Mouse (Mus musculus) limb, embryonic 10.5 days (tissue): ENCODE results near the gene Lamtor2. TPM values are rescaled to one million over a fixed set of nuclear protein-coding genes. Genes with fewer than 3 reads are reported as not detected.
A peak's percentile ranks its signal among the peaks of the same experiment; 100 is the strongest.
"Not testable (repeated sequence)": the region's sequence is repeated elsewhere in the genome, so short reads cannot be mapped to it uniquely, and the experiment has no call there.

Source experiments
- DNase-seq: peaks from one replicate; pipeline ENCODE4 v3.0.0-alpha.2; 2017; ENCODE audit warnings: low spot score
- H3K27ac ChIP-seq: fragments of 300-500 bp; sonication (generic); 2 replicates; pipeline ENCODE4 v1.5.1; 2016; ENCODE audit warnings: mild to moderate bottlenecking
- H3K27me3 ChIP-seq: fragments of 300-500 bp; sonication (generic); 2 replicates; pipeline ENCODE4 v1.6.1; 2016; ENCODE audit warnings: low read depth, mild to moderate bottlenecking; ENCODE audit not compliant: poor library complexity, severe bottlenecking
- H3K36me3 ChIP-seq: fragments of 300-500 bp; sonication (generic); 2 replicates; pipeline ENCODE4 v1.6.1; 2016; ENCODE audit warnings: mild to moderate bottlenecking, moderate library complexity
- H3K4me1 ChIP-seq: fragments of 300-500 bp; sonication (generic); 2 replicates; pipeline ENCODE4 v1.6.1; 2016
- H3K4me3 ChIP-seq: fragments of 300-500 bp; sonication (generic); 2 replicates; pipeline ENCODE4 v1.5.1; 2016; ENCODE audit warnings: mild to moderate bottlenecking, moderate library complexity
- H3K9me3 ChIP-seq: fragments of 300-500 bp; sonication (generic); replicated peaks from 2 replicates; pipeline ENCODE4 v1.6.1; 2016; ENCODE audit warnings: mild to moderate bottlenecking
- WGBS: fragments of 180-500 bp; shearing (Covaris S2); methylation state at CpG from one replicate; pipeline ENCODE4 v1.1.7; 2016; 5-methylcytosine and 5-hydroxymethylcytosine counted together
- polyA plus RNA-seq: library from polyadenylated mRNA; unstranded; fragments of >200 nt; fragmentation: Nextera tagmentation; extraction: Ambion mirVana; gene quantifications from 2 replicates; pipeline ENCODE4 v1.2.1, GENCODE M21; 2016

Lamtor2 gene
- polyA plus RNA-seq, 1 experiment from 2014 or later: 159 TPM

DNA sequence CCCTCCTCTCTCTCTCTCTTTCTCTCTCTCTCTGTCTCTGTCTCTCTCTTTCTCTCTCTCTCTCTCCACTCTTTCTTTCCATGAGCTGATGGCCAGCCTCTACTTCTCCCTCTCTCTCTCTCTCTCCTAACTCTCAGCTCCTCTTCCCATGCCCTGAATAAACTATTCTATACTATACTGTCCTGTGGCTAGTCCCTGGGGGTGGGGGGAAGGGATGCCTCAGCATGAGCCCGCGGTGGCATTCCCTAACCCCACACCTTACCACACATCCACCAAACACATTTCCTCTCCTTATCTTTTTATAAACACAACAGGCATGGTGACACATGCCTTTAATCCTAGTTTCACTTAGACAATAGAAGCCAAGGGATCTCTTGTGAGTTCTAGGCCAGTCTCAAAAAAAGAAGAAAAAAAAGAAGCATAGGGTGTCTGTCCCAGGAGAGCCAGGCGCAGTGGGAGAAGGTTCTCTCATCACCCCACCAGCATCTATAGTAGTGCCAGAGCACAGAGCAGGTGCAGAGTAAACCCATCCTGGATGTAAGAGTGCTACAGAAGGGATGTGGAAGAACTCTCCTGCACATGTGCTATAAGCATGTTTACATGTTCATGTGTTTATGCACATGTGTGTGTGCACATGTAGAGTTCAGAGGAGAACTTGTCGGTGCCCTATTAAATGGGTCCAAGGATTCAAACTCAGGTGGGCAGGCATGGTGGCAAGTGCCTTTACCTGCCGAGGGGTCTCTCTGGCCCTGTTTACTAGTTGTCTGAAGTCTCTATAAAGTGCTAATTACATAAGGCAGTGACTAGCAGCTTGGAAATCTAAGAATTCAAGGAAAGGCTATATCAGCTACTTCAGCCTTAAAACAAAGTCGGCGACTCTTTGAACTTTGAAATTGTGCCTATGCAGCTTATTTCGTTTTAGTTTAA lies 25.9 kb upstream of the Lamtor2 start:
- H3K4me3 ChIP-seq: peak overlapping the region; percentile 91
- DNase-seq: no peak
- no peaks in the 10 kb centered on the region for H3K27me3 ChIP-seq
- peak overlapping the region; percentile 87 for H3K27ac ChIP-seq
- peaks cover 15% of the 10 kb centered on the region for H3K4me1 ChIP-seq
- no peaks in the 10 kb centered on the region for H3K9me3 ChIP-seq
- 43% methylated on average over 8 of the region's 8 CpGs for WGBS
- peaks cover 31% of the 10 kb centered on the region for H3K36me3 ChIP-seq

DNA sequence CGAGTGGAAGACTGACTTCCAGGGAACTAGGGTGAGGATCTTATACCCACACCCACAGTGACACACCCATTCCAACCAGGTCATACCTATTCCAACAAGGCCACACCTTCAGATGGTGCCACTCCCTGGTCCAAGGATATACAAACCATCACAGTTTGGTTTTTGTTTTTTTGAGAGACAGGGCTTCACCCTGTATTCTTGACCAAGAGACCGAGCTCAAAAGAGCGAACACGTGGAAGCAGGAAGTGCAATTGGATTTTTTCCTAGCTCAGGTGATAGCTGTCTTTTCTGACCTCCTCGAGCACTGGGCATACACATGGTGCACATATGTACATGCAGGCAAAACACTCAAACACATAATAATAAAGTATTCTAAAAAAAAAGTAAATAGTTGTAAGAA lies 25.0 kb upstream of the Lamtor2 start:
- H3K4me1 ChIP-seq: peaks cover 15% of the 10 kb centered on the region
- not testable (repeated sequence) for DNase-seq, H3K27ac ChIP-seq, H3K27me3 ChIP-seq, H3K9me3 ChIP-seq, H3K4me3 ChIP-seq
- peaks cover 21% of the 10 kb centered on the region for H3K36me3 ChIP-seq
- 88% methylated on average over 5 of the region's 5 CpGs for whole genome bisulfite sequencing

- 90% methylated on average over 3 of the region's 3 CpGs for WGBS
- DNase-seq: no peak
- H3K27ac ChIP-seq: no peak within 1 kb of the TSS
- peaks cover 11% of the 10 kb centered on the region for H3K4me1 ChIP-seq
- no peaks in the 10 kb centered on the region for H3K9me3 ChIP-seq
- peaks cover 4% of the 10 kb centered on the region for H3K36me3 ChIP-seq
- no peak within 1 kb of the TSS for H3K4me3 ChIP-seq
- no peaks in the 10 kb centered on the region for H3K27me3 ChIP-seq
Measured at GRCm38 (mm10) chr3:88575540-88575939, 22.7 kb upstream of the Lamtor2 start, which contains the start of gene Ssr2. Gene Ssr2, plus strand, starts transcription at chr3:88575876.

DNA sequence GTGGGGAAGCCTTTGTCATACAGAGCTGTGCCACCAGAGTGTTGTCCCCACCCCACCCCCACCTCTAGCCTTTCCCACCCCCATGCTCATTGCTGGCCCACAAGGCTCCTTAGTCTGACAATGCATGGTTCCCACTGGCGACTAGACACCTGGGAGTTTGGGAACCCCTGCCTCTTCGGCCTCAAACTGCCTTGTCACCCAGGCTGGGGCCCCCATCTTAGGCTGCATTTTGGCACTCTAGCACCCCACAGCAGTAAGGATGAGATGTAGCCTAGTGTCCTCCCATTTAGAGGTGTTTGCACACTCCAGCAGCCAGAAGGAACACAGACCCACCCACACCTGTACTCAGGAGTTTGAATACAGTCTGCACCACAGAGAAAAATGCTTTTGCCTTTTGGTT lies 20.9 kb upstream of the Lamtor2 start:
- Histone ChIP-seq H3K36me3 (peaks cover 21% of the 10 kb centered on the region), H3K9me3 (no peaks in the 10 kb centered on the region), H3K27me3 (no peaks in the 10 kb centered on the region), H3K27ac (no peak overlapping the region), H3K4me3 (no peak overlapping the region), H3K4me1 (peaks cover under 1% of the 10 kb centered on the region)
- no peak for DNase-seq
- 88% methylated on average over 2 of the region's 2 CpGs for WGBS

DNA sequence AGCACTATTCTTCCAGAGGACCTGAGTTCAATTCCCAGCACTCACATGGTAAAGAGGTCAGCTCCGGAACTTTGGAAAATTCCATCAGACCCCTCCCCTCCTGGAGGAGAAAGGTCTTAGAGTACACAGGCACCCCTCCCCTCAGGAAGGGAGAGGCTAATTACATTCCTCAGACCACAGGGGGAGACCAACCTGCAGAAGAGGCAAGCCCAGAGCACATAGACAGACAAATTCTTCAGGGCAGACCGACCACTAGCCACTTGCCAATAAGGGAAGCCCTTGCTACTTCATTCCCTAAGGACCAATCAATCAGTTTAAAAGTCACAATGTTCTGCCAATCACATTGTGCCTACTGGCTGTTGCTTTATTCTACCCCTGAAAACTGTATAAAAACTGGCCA lies 20.0 kb upstream of the Lamtor2 start:
- Histone ChIP-seq H3K9me3 (no peaks in the 10 kb centered on the region), H3K36me3 (peaks cover 31% of the 10 kb centered on the region), H3K4me3 (no peak overlapping the region), H3K4me1 (no peaks in the 10 kb centered on the region), H3K27me3 (no peaks in the 10 kb centered on the region), H3K27ac (no peak overlapping the region)
- DNase-seq: no peak
- WGBS: 89% methylated on average over 2 of the region's 2 CpGs

GRCm38 (mm10) chr3:88571856-88572255 lies 19.0 kb upstream of the Lamtor2 start:
- Histone ChIP-seq H3K27ac (no peak overlapping the region), H3K36me3 (peaks cover 41% of the 10 kb centered on the region), H3K9me3 (no peaks in the 10 kb centered on the region), H3K4me3 (no peak overlapping the region), H3K4me1 (no peaks in the 10 kb centered on the region), H3K27me3 (no peaks in the 10 kb centered on the region)
- DNase-seq: no peak
- 78% methylated on average over 1 of the region's 1 CpGs for WGBS

- no peaks in the 10 kb centered on the region for H3K9me3 ChIP-seq
- 95% methylated on average over 10 of the region's 10 CpGs for WGBS
- no peak overlapping the region for H3K27ac ChIP-seq
- no peak for DNase-seq
- no peaks in the 10 kb centered on the region for H3K4me1 ChIP-seq
- no peaks in the 10 kb centered on the region for H3K27me3 ChIP-seq
- no peak overlapping the region for H3K4me3 ChIP-seq
- peaks cover 56% of the 10 kb centered on the region for H3K36me3 ChIP-seq
Measured at GRCm38 (mm10) chr3:88570341-88570740, 17.5 kb upstream of the Lamtor2 start.

- Histone ChIP-seq H3K36me3 (peaks cover 63% of the 10 kb centered on the region), H3K27ac (no peak overlapping the region), H3K27me3 (no peaks in the 10 kb centered on the region), H3K4me3 (no peak overlapping the region), H3K9me3 (no peaks in the 10 kb centered on the region), H3K4me1 (no peaks in the 10 kb centered on the region)
- 87% methylated on average over 5 of the region's 5 CpGs for WGBS
- DNase-seq: no peak
Measured at GRCm38 (mm10) chr3:88569694-88570093, 16.8 kb upstream of the Lamtor2 start.

DNA sequence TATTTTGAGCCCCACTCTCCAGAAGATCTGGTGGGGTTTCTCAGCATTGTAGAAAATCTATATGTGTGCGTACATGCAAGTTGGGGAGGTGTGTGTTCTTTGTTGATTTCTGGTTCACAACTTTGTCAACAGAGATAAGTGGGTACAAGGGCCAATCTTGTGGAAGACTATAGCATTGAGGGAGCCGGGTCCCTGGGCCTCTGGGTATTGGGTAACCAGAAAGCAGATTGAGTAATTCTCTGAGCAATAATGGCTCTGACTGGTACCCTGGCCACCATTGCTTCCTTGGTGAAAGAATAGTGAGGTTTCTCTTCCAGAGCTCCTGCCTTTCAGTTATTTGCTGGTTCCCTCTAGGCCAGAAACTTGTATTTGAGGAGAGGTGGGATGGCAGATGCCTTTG lies 16.2 kb upstream of the Lamtor2 start:
- Histone ChIP-seq H3K9me3 (no peaks in the 10 kb centered on the region), H3K4me3 (no peak overlapping the region), H3K27me3 (no peaks in the 10 kb centered on the region), H3K36me3 (peaks cover 69% of the 10 kb centered on the region), H3K27ac (no peak overlapping the region), H3K4me1 (no peaks in the 10 kb centered on the region)
- 92% methylated on average over 2 of the region's 2 CpGs for WGBS
- DNase-seq: no peak

DNA sequence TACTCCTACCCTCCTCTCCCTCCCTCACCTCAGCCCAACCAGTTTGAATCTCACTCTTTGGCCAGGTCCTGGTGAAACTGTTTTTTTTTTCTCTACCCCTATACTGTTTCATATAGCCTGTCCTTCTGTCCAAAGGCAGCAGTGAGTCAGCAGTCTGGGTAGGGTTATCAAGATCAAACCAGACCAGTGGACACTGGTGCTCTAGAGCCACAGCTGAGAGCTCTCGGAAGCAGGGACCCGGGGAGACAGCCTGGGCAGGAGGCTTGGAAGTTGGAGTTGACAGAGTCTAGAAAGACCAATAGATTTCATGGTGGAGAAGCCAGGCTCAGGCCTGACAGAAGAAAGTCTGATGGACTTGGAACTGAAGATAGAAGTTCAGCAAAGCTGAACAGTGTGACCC lies 15.7 kb upstream of the Lamtor2 start:
- Histone ChIP-seq H3K4me3 (no peak overlapping the region), H3K36me3 (peaks cover 73% of the 10 kb centered on the region), H3K27ac (no peak overlapping the region), H3K9me3 (no peaks in the 10 kb centered on the region), H3K4me1 (no peaks in the 10 kb centered on the region), H3K27me3 (no peaks in the 10 kb centered on the region)
- DNase-seq: no peak
- 91% methylated on average over 2 of the region's 2 CpGs for WGBS

DNA sequence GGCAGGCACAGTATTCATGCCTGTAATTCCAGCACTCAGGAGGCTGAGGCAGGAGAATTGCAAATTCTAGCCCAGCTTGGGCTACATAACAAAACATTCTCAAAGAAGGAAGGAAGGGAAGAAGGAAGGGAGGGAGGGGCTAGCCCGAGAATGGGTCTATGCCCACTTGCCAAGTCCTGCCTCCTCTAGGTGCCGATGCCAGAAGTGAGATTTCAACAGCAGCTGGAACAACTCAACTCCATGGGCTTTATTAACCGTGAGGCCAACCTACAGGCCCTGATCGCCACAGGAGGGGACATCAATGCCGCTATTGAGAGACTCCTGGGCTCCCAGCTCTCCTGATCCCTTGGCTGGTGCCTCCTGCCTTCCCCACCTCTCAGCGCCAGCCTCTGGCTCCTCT lies 15.0 kb upstream of the Lamtor2 start:
- Histone ChIP-seq H3K27ac (no peak overlapping the region), H3K9me3 (no peaks in the 10 kb centered on the region), H3K27me3 (no peaks in the 10 kb centered on the region), H3K4me3 (no peak overlapping the region), H3K36me3 (peaks cover 81% of the 10 kb centered on the region), H3K4me1 (no peaks in the 10 kb centered on the region)
- no peak for DNase-seq
- WGBS: 96% methylated on average over 6 of the region's 6 CpGs

DNA sequence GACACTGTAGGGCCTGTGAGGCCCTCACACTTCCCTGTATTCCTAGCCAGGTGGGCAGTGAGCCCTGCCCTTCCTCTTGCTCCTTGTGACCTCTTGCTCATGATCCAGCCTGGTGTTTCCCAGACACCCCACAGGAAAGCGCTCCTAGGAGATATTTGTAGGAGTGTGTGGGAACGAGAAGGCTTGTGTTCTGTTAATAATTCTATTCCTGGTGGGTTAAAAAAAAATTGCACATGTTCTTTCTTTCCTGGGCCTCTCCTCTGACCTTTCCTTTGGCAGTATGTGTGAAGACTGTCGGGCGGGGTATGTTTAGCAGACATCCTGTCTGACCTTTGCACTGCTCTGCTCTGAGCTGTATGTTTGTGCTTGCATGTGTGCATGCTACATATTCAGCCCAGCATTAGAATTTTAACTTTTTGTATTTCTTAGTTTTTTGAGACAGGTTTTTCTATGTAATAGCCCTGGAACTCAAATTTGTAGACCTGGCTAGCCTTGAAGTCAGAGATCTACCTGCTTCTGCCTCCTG lies 13.7 kb upstream of the Lamtor2 start:
- 93% methylated on average over 4 of the region's 4 CpGs for WGBS

GRCm38 (mm10) chr3:88566116-88566515 lies 13.2 kb upstream of the Lamtor2 start:
- 92% methylated on average over 3 of the region's 3 CpGs for WGBS
- H3K36me3 ChIP-seq: peaks cover 98% of the 10 kb centered on the region
- no peak for DNase-seq
- no peaks in the 10 kb centered on the region for H3K9me3 ChIP-seq
- H3K4me1 ChIP-seq: no peaks in the 10 kb centered on the region
- no peaks in the 10 kb centered on the region for H3K27me3 ChIP-seq
- H3K27ac ChIP-seq: no peak overlapping the region
- H3K4me3 ChIP-seq: no peak overlapping the region

More for the DNA sequence above, 13.7 kb upstream of the Lamtor2 start:
- Histone ChIP-seq H3K27ac (no peak overlapping the region), H3K27me3 (no peaks in the 10 kb centered on the region), H3K9me3 (no peaks in the 10 kb centered on the region), H3K4me1 (no peaks in the 10 kb centered on the region), H3K4me3 (no peak overlapping the region), H3K36me3 (peaks cover 93% of the 10 kb centered on the region)
- DNase-seq: no peak
